Mouse (Mus musculus): Measurements from ENCODE around the gene Eif3l. TPM values are rescaled to one million over a fixed set of nuclear protein-coding genes. Genes with fewer than 3 reads are reported as not detected.

The Eif3l gene
- total RNA-seq, 2 experiments from 2014 or later: 140 to 156 TPM

DNA sequence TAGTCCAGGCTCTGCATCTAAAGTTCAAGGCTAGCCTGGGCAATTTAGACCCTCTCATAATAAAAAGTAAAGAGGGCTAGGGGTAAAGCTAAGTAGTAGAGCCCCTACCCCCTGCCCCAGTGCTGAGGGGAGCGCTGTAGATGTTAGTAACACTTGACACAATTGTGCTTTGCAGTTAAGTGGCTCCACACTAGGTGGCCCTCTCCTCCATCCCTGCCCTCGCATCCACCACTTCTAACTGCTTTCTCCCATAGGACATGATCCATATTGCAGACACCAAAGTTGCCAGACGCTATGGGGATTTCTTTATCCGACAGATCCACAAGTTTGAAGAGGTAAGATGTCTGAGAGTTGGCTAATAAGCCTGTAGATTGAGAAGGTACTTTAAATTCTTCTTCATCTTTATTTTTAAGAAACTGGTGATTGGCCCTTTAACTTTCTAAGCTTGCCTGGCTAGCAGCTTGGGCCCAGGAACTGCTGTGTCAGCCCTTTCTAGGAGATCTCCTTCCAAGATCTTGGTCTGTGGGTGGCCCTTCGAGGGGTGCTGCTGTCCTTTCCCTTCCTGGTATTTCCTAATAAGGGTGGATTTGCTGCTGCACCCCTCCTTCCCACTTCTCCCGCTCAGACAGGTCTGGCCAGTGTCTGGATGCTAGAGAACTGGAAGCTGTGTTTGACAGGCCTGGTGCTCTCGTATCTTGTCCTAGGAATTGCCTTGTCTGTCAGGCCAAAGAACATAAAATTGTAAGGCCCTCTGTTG, 18.3 kb downstream of the Eif3l start:
- DNase-seq: peak; percentile 48 to 67

DNA sequence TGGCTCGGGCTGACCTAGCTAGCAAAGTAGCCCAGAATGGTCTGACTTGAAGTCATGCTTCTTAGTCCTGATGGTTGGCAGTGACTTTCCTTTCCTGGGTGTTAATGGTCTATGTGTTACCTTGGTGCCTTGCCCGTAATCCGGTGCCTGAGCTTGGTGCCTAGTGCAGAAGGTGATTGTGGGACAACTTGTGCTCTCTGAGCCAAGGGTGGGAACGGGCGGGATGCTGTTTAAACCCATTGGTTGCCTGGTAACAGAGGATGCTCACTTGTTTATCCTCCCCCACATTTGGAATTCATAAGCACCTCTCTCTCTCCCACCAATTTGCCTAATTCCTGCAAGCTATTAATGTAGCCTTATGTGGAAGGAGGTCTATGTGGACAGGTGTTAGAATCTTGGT, 20.5 kb downstream of the Eif3l start:
- DNase-seq: no peak

DNA sequence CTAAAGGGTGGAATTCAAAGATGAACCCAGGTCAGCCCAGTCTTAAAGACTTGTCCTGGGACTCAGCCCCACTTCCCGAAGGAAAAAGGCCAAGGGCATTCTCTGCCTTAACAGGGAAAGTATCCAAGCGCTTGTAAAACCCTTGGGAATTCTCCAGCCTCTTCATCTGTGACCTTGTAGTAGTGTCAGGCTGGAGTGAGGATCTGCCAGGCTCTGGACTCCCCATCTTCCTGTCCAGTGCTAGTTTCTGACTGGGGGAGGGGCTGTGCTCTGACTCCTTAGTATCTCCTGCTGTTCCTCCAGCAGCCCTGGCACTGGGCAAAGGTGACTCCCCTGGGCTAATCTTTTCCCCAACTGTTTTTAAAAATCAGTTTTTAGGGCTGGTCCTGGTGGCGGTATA, 21.6 kb downstream of the Eif3l start:
- DNase-seq: peak; percentile 42 to 76

DNA sequence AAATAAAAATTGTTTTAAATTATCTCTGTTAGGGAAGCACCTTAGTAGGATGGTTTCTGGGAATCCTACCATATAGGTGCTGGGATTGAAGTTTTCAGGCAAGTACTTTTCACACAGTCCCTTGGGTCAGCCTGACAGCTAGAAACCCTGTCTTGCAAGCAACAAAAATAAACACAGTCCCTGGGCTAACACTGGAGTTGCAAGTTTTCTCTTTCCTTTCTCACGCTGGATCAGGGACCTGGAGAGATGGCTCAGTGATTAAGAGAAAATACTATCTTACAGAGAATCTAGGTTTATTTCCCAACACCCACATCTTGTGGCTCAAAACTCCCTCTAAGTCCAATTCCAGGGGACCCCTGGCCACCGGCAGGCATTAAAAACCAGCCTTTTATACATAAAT, 22.2 kb downstream of the Eif3l start:
- DNase-seq: no peak

DNA sequence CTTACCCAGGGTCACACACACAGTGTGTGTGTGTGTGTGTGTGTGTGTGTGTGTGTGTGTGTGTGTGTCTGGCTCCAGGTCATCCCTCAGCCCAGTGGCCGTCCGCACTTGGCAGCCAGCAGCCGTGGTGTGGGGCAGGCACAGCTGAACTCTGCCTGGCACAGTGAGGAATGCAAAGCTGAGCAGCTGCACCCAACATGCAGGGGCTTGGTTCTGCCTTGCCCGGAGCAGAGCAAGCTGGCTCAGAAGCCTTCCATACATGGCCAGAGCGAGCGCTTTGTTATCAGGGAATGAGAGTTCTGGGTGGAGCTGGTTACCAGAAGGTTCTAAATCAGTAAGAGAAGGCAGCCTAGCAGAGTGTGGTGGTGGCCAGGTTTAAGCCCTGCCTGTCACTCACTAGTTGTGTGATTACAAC, 22.6 kb downstream of the Eif3l start:
- DNase-seq: peak; percentile 82 to 84

DNA sequence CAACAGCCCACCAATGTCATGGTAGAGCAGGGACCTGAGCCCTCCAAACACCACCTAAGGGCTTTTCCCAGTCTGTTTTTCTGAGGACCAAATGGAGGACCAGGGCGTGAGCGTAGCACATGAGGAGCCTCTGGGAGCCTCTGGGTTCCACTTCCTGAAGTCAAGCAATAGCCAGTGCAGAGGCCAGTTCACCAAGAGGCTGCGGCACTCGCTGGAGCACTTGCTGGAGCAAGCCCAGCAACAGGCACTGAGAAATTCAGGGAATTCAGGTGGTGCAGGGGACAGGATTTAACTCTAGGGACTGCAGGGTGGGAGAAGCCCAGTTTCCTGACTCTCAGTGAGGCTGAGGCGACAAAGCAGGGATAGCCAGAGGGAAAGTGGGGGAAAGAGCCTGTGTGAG, 23.2 kb downstream of the Eif3l start:
- DNase-seq: no peak

DNA sequence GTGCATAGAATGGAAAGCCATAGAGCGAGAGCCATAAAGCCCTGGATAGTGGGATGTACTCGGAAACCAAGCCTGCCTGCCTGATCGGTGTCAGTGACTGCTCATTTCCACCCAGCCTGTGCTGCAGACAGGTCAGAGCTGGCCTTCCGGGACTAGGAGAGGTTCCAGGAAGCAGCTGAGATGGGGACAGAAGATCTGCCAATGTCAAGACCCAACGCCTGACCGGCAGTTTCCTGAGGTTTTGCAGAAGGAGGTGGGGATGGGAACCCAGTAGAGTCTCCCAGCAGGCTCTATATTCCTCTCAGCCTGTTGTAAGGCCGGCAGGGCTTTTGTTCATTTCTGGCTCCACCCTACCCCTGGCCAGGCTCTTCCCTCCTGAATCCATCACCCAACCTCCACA, 23.9 kb downstream of the Eif3l start:
- peak; percentile 59 to 65 for DNase-seq

DNA sequence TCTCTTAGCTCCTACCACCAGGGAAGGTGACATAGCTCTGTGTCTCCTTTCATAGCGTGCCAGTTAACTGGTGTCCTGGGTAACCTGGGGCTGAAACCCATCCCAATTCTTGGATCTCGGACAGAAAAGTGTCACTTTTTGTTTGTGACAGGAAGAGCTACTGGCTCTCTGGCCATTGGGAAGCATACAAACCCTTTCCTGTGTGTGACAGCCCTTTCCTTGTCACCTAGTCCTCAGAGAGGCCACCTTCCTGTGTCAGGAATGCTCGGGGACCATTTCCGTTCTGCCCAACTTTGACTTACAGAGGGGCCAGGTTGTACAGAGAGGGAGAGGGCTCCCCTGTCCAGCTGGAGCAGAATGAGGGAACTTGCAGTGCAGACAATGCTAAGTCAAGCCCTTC, 24.5 kb downstream of the Eif3l start:
- peak in 1 of 2 experiments; percentile 39 for DNase-seq

DNA sequence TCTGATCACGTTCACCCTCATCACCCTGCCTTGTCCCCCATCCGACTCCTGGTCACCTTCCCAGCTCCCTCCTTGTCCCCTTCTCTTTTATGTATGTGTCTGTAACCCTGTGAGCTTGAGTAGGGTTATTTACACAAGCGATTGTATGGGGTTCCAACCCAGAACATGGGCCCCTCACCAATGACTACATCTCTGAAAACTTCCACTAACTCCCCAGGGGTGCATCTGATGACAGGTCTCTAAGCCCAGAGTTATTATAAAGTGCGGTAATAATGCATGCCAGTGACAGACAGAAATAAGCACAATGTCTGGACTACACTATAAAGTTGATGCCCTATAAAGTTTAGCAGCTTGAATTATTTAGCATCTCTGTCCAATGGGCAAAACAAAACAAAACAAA, 25.4 kb downstream of the Eif3l start:
- DNase-seq: no peak

DNA sequence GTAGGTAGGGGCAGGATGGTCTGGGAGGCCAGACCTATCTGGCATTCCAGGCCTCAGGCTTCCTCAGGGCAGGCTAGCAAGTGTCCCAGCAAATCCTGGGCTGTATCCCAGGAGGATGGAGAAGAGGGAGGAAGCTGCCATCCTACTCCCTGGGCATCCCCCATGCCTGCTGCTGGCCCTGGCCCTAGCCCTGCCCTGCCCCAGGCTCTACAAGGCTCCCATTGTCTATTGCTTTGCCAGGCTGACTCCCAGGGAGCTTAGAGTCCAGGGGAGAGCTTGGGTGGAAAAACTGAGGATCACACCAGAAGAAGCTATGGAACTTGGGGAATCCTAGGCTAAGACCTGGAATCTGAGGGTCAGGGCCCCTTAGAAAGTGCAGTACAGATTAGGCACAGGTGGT, 26.6 kb downstream of the Eif3l start:
- no peak for DNase-seq

DNA sequence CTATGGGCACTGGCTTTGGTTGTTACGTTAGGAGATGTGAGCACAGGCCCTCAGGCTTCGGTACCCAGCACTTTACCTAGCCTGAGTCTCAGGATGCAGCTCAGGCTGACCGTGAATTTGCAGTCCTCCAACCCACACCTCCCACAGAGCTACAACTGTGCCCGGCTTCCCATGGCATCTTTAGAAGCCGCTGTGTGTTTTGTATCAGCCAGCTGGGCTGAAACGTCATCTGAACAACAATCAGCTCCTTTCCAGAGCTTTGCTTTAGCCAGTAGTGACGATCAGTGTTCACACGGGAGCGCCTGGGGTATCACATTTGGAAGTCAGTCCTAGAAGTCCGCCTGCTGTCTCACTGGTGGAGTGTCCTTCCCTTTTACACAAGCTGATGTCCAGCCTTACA, 28.3 kb downstream of the Eif3l start:
- no peak for DNase-seq

DNA sequence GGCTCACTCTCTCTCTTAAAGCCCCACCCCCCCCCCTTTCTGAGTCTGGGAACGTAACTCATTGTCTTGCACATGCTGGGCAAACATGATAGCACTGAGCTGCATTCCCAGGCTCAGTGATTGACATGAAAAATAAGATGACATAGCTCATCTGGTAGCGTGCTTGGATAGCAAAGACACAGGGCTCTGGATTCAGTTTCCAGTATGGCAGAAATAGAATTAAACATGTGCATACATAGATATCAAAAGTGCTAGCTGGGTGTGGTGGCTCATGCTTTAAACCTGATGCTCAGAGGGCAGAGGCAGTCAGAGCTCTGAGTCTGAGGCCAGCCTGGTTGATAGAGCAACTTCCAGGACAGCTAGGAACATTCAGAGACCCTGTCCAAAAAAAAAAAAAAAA, 30.8 kb downstream of the Eif3l start:
- DNase-seq: no peak

DNA sequence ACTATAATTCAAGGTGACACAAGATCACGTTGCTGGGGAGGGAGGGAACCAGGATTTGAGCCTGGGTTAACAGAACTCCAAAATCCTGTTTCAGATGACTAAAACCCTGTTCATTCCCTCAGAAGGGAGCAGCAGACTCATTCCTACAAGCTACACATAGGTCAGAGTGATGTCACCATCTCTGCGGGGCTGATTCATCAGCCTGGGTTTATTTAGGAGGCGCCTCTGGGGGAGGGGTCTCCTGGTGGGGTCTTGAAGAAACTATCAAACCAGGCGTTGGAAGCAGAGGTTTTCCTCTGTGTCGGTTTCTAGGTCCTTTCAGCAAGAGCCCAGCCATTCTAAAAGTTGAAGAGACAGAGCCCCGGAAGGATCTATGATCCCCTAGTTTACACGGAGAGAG, 33.0 kb downstream of the Eif3l start:
- peak; percentile 55 to 57 for DNase-seq

DNA sequence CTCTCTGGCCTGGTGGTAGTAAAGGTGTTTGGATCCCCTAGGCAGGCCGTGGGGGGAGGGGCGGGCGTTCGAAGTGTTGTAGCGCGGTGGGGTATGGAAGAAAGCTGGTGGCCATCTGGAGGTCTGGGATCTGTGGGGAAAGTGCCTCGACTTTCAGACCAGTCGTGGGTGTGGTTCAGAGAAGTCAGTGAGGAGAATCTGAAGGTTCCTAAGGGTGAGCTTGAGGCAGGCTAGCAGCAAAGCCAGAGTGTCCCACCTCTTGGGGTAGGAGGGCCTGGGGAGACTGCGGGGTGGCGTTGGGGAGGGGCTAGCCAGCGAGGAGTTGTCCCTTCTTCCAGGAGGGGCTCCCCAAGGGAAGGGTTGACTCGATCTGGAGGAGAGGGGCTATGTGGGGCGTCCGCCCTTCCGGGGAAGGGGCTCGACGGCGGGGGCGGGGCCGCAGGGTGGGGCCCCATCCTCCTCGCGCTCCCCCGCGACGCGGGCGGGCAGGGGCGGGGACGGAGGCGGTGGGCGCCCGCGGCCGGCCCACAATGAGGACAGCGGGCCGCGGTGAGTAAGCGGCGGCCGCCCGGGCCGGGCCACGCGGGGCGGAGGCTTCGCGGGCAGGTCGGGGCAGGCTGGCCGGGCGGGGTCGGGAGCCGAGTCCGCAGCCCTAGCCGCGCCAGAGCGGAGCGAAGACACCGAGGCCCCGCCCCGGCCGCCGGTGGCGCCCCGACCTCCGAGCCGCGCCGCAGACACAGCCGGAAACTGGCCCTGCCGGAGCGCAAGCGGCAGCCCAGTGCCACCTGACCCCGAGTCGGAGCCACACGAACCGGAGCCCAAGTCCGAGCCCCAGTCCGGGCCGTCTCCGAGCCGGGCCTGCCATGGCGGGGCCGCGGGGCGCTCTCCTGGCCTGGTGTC, 33.7 kb downstream of the Eif3l start, which contains the start of gene Micall1:
Gene Micall1, plus strand, starts transcription at position 478 of the 900 bp plus-strand sequence.
- DNase-seq: peak; percentile 92

DNA sequence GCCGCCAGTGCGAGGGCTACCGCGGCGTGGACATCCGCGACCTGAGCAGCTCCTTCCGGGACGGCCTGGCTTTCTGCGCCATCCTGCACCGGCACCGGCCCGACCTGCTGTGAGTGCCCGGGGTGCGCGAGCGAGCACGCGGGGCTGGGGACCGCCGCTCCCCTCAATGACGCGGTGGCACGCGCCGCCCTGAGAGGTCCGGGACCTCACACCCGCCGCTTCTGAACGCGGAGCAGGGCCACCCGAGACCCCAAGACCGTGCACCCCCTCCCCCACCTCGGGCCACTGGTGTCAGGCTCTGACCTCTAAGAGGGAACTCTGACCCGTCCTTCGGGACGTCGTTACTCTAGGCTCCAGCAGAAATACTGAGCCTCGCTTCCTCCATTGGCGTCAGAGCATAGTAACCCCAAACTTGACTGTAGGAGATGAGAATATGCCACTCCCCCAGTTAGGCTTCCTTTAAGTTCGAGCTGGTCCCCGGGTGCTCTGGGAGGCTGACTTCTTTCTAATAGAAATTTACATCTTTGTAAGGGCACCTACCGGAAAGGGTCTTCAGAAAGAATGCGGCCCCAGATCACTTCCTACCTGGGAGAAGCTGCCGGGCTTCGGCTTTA, 34.4 kb downstream of the Eif3l start:
- peak; percentile 44 to 64 for DNase-seq

DNA sequence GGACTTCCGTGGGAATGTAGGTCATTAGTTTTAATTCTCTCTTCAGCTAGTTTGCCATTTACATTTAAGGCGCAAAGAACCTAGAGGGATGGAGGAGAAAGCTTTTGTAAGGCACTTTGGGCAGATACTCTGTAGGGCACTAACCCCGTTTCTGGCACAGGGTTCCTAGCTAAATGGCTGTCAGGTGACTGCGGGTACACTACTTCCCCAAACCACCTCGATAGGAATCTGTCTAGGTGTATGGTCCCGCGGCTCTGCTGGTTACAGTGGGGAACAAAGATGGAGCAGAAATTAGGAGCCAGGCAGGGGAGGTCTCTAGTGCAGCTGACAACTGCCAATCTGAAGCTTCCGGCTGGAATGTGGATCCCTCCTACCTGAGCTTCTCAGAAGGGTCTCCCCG, 35.1 kb downstream of the Eif3l start:
- no peak for DNase-seq

DNA sequence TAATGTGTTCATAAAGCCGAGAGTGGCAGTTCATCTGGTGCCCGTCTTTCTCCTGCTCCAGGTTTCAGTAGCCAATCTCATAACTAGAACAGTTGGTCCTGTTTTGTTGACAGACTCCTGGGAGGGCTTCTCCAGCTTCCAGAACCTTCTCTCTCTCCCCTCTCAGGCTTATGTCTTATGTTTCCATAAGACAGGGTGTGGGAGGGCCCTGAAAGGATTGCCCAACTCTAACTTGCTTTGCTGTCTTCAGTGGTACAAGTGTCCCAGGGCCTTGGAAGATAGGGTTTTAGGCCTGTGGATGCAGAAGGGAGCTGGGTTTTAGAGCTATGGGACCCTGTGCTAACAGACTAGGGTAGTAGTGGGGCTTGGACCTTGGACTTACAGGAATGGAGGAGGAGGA, 35.5 kb downstream of the Eif3l start:
- no peak for DNase-seq

DNA sequence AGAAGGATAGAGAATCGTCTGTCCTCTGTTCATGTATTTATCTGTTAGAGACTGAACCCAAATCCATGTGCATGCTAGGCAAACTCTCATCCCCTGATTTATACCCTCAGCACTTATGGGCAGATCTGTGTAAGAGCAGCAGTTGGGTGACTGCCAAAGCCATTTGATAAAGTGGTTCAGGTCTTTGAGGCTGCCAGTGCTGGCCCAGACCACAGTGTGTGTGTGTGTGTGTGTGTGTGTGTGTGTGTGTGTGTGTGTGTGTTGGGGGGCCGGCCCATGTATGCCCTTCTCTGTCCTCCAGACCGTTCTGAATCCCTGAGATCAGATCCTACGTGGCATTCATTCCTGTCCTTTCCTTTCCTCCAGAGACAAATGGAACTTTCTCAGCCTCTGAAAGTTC, 36.8 kb downstream of the Eif3l start:
- peak; percentile 61 to 72 for DNase-seq

DNA sequence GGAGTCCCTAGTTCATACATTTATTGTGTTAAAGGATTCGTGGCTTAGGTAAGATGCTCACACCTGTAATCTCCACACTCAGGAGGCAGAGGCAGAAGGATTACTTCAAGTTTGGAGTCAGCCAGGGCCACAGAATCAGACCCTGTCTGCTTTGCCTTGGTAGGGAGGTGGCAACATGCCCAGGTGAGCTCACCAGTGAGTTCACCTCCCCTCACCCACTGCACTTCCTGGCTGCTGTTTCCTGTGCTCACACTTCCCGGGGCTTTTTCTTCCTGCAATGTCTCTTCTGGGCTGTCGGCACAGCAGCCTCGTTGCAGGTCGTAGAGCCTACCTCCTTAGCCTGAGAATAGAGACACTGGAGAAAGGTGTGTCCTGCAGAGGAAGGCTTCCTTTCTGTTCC, 40.3 kb downstream of the Eif3l start:
- peak in 1 of 2 experiments; percentile 48 for DNase-seq

DNA sequence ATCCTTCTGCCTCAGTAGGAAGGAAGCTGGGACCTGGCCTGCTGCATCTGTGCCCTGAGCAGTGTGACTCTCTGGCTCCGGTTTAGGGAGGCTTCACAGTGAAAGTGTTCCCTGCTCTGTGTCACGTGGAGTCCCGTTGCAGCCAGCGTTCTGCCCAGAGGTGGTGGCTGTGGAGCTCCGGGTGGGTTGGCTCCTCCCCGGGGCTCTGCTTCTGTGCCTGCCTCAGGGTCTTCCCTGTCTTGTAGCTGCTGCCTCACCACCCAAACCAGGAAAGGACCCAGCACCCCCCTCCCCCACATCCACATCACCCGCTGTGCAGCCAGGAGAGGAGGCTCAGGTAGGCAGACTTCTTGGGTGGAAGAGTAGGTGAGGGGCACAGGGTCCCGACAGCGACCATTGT, 44.5 kb downstream of the Eif3l start:
- no peak for DNase-seq

DNA sequence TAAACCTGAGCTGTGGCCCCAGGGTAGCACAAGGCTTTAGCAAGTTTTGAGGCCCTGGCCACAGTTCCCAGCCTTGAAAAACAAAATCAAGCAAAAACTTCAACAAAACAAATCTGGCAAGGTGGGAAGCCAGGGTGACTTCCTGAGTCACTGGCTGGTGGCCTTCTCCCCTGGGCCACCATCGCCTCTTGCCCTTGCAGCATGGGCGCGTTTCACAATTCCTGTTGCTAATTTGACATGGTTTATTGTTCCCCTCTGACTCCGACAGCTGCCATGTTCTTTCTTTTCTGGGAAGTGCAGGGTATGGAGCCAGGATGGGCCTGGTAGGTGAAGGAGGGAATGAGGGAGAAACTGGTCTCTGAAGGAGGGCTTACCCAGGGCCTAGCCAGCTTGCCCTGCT, 47.1 kb downstream of the Eif3l start:
- DNase-seq: peak; percentile 50 to 65

DNA sequence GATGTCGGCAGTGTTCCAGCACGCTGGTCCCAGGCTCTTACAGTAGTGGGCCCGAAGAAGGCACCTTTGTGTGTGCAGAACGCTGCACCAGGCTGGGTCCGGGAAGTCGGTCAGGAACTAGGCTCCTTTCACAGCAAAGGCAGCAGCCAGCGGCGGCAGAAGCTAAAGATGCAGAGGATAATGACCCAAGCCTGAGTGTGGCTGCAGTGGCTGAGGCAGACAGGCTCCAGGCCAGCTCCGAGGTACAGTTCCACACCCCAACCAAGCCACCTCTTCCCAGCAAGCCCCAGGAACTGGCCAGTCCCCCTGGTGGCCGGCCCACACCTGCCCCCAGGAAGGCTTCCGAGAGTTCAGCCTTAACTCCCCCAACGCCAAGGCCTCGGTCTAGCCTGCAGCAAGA, 47.6 kb downstream of the Eif3l start:
- no peak for DNase-seq

DNA sequence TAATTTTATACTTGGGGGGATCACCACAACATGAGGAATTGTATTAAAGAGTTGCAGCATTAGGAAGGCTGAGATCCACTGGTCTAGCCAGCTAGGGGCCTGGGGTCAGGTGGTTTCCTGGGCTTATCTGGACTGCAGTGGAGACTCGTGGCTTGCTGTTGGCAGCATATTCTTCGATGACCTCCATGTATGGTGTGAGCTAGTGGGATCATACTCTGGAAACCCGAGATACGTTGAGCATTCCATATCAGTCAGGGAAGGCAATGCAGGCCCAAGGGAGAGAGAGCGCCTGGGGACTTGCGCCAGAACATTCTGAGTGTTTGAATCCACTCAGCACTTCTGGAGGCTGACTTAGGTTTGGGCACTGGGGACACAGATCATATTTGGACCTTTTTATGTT, 48.8 kb downstream of the Eif3l start:
- DNase-seq: no peak

Data from adrenal gland, postnatal 36 days (tissue).